Mouse (Mus musculus) midbrain, postnatal 0 days (tissue): ENCODE data around the gene Gm21954. TPM values are rescaled to one million over a fixed set of nuclear protein-coding genes. Genes with fewer than 3 reads are reported as not detected.

Experiments
- ATAC-seq: fragments of 200-750 bp; cut with Nextera tagmentation; 2 replicates; pipeline ENCODE4 v1.8.0; 2017; ENCODE audit warnings: moderate number of reproducible peaks, mild to moderate bottlenecking, moderate TSS enrichment, moderate library complexity; ENCODE audit not compliant: low FRiP score
- DNase-seq: peaks from one replicate; pipeline ENCODE4 v3.0.0-alpha.2; 2015; ENCODE audit warnings: low spot score
- H3K27ac ChIP-seq: fragments of 300-500 bp; sonication (generic); 2 replicates; pipeline ENCODE4 v1.5.1; 2014; ENCODE audit warnings: low read depth, mild to moderate bottlenecking, low read length, mixed read lengths
- H3K27me3 ChIP-seq: fragments of 300-500 bp; sonication (generic); 2 replicates; pipeline ENCODE4 v1.6.1; 2014; ENCODE audit warnings: low read length, control low read depth, mixed read lengths; ENCODE audit not compliant: insufficient read depth
- H3K36me3 ChIP-seq: fragments of 300-500 bp; sonication (generic); 2 replicates; pipeline ENCODE4 v1.6.1; 2014; ENCODE audit warnings: low read length, control low read depth, mixed read lengths; ENCODE audit not compliant: insufficient read depth
- H3K4me1 ChIP-seq: fragments of 300-500 bp; sonication (generic); 2 replicates; pipeline ENCODE4 v1.6.1; 2014; ENCODE audit warnings: mild to moderate bottlenecking, control low read depth, antibody characterized with exemption, low read length, mixed read lengths; ENCODE audit not compliant: insufficient read depth
- H3K4me2 ChIP-seq: fragments of 300-500 bp; sonication (generic); 2 replicates; pipeline ENCODE4 v1.6.1; 2014; ENCODE audit warnings: low read depth, mild to moderate bottlenecking, low read length, mixed read lengths; ENCODE audit not compliant: poor library complexity, severe bottlenecking
- H3K4me3 ChIP-seq: fragments of 300-500 bp; sonication (generic); 2 replicates; pipeline ENCODE4 v1.5.1; 2014; ENCODE audit warnings: low read depth, mild to moderate bottlenecking, low read length, moderate library complexity
- H3K9ac ChIP-seq: fragments of 300-500 bp; sonication (generic); replicated peaks from 2 replicates; pipeline ENCODE4 v1.6.1; 2014; ENCODE audit warnings: mild to moderate bottlenecking, low read length, moderate library complexity, mixed read lengths; ENCODE audit not compliant: poor library complexity, severe bottlenecking
- H3K9me3 ChIP-seq: fragments of 300-500 bp; sonication (generic); 2 replicates; pipeline ENCODE4 v1.6.1; 2016; ENCODE audit warnings: low read length, control low read depth
- CTCF ChIP-seq: IDR thresholded peaks from 2 replicates; pipeline ENCODE4 v1.5.1; 2016; ENCODE audit warnings: antibody characterized with exemption, mild to moderate bottlenecking
- WGBS: fragments of 180-500 bp; shearing (Covaris S2); extraction: QIAGEN DNeasy Blood & Tissue Kit; methylation state at CpG from one replicate; pipeline ENCODE4 v1.1.7; 2014; 5-methylcytosine and 5-hydroxymethylcytosine counted together
- polyA plus RNA-seq: library from polyadenylated mRNA; unstranded; fragments of >200 nt; fragmentation: Nextera tagmentation; extraction: Ambion mirVana; gene quantifications from 2 replicates; pipeline ENCODE4 v1.2.1, GENCODE M21; 2015
- total RNA-seq: library from RNA; depleted of rRNA; stranded (reverse); fragments of >200 nt; gene quantifications from 2 replicates; pipeline ENCODE4 v1.2.3, GENCODE M21; 2014

The Gm21954 gene
- total and polyA plus RNA-seq, 2 experiments from 2014 or later, result not detected

DNA sequence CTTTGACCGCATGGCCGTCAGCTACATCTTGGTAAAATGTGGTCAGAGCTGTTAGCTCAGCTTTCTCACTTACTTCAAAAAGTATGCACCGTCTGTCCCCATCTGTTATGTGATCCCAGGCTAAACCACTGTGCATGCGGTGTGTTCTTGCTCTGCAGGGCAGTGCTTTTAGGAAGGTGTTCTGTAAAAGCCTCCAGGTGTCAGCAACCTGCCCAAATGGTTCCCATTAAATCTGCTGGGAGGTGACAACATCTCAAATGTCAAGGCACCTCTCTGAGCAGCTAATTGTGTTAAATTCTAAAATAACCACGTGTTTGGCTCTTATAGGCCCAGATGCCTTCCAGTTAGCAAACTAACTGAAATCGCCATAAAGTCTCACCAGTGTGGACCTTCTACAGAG, 1.1 kb upstream of the Gm21954 start:
- no peak overlapping the region for H3K9ac ChIP-seq
- no peak overlapping the region for H3K27ac ChIP-seq
- no peak overlapping the region for H3K4me3 ChIP-seq
- no peaks in the 10 kb centered on the region for H3K9me3 ChIP-seq
- no peak for DNase-seq
- H3K4me1 ChIP-seq, result no peaks in the 10 kb centered on the region
- 77% methylated on average over 6 of the region's 6 CpGs for WGBS
- no peak for ATAC-seq
- no peaks in the 10 kb centered on the region for H3K36me3 ChIP-seq
- H3K4me2 ChIP-seq, result no peak overlapping the region
- H3K27me3 ChIP-seq, result no peaks in the 10 kb centered on the region
- TF ChIP-seq CTCF, result no peak

DNA sequence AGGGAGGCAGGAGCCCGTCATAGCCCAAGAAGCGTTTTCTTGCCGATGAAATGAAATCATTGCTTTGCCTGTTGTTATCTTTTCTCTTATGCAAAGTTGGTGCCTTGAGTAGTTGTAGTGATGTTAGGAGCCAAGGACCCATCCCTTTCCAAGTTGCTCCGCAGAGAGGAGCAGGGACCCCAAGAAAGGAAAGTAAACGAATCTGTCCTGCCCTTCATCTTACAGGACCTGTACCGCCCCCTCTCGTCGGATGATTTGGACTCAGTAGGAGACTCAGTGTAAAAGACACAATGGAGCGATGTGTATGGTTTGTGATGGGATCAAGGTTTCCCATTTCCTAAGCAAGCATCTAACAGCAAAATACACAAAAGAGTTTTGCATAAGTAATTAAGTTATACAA, 5.7 kb downstream of the Gm21954 start:
- 56% methylated on average over 9 of the region's 9 CpGs for WGBS
- H3K4me1 ChIP-seq, result peaks cover 14% of the 10 kb centered on the region; the same call in 1 of the 2 replicates
- peak; percentile 47 for TF ChIP-seq CTCF
- DNase-seq (no peak), ATAC-seq (no peak)
- H3K27me3 ChIP-seq, result no peaks in the 10 kb centered on the region
- H3K9ac ChIP-seq, result no peak overlapping the region
- no peaks in the 10 kb centered on the region for H3K36me3 ChIP-seq
- no peak overlapping the region for H3K27ac ChIP-seq
- H3K9me3 ChIP-seq, result no peaks in the 10 kb centered on the region
- H3K4me2 ChIP-seq, result no peak overlapping the region
- H3K4me3 ChIP-seq, result no peak overlapping the region

DNA sequence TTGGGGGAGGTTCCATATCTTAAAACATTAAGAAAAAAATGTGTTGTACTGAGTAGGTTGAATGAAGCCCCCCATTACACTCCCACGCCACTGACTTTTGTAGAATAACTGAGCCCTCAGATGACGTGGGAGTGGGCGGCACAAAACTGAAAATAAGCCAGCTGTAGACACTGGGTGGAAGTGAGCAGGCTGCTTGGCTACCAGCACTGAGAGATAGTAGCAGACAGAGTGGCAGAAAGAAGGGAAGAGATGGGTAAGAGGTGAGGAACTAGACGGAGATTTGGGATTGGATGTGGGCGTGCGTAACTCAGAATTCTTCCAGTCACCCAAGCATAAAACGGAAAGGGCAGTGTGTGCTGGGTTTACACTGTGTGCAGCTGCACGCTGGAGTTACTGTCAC, 6.2 kb downstream of the Gm21954 start:
- DNase-seq, result no peak
- WGBS, result 82% methylated on average over 8 of the region's 8 CpGs
- H3K27ac ChIP-seq, result no peak overlapping the region

DNA sequence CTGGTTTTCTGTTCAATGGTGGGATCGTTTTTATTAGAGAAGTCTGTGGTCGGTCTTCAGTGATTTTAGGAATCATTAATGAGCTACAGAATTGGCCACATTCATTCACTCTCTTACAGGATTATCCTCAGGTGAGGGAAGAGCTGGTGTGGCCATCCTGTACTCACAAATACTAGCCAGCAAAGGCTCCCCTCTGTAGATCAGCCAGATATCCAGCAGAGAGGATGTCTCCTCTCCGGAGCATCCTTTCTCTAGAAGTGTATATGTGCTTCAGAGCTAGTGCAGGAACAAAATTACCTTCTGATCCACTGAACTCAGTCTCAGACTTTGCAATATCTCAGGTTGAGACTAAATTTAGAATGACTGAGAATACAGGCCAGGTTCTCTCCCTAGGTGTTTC, 7.8 kb downstream of the Gm21954 start:
- WGBS, result 35% methylated on average over 3 of the region's 3 CpGs
- H3K27ac ChIP-seq, result peak overlapping the region; percentile 60; the same call in 1 of the 2 replicates

More for the DNA sequence above, 6.2 kb downstream of the Gm21954 start:
- Histone ChIP-seq H3K9ac (no peak overlapping the region), H3K4me1 (peaks cover 19% of the 10 kb centered on the region; the same call in 1 of the 2 replicates), H3K27me3 (no peaks in the 10 kb centered on the region), H3K36me3 (no peaks in the 10 kb centered on the region), H3K4me2 (no peak overlapping the region), H3K9me3 (no peaks in the 10 kb centered on the region), H3K4me3 (no peak overlapping the region)
- TF ChIP-seq CTCF, result no peak
- no peak for ATAC-seq

DNA sequence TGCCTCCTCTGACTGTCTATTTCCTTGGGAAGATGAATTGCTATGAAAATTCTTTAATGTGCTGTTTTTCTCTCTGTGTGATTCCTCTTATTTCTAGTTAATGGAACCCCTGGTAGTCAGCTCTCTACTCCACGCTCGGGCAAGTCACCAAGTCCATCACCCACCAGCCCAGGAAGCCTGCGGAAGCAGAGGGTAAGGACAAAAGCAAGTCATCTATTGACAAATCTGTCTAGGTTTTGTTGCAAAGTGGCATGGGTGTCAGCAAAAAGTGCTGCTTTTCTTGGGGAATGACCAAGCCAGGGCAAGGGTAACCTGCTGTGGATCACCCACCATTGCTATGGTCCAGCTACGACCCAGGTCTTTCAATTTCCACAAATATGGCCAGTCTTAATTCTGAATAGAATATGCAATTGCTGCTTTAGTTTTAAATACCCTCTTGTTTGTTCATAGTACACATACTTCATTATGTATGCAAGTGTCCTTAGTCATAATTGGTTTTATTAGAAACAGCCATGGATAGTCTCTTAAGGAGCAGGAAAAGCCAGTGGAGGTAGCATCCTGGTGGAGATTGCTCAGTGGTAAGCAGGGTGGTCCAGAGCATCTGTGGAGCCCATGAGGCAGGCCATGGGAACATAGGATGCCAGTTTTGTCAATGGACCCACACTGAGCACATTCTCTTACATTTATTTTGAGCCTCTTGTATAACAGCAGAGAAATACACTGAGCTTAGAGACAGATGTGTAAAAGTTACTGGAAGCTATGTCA, 8.9 kb downstream of the Gm21954 start:
- DNase-seq (no peak), ATAC-seq (no peak)
- Histone ChIP-seq H3K27me3 (no peaks in the 10 kb centered on the region), H3K4me3 (no peak overlapping the region), H3K9me3 (no peaks in the 10 kb centered on the region), H3K4me2 (peak overlapping the region; percentile 29), H3K27ac (peak overlapping the region; percentile 60), H3K36me3 (no peaks in the 10 kb centered on the region), H3K9ac (no peak overlapping the region), H3K4me1 (peaks cover 19% of the 10 kb centered on the region; the same call in 1 of the 2 replicates)
- 72% methylated on average over 4 of the region's 4 CpGs for WGBS
- TF ChIP-seq CTCF, result no peak

More for the DNA sequence above, 7.8 kb downstream of the Gm21954 start:
- Histone ChIP-seq H3K9ac (peak overlapping the region; percentile 25; the same call in 1 of the 2 replicates), H3K4me3 (no peak overlapping the region), H3K4me1 (peaks cover 19% of the 10 kb centered on the region; the same call in 1 of the 2 replicates), H3K27me3 (no peaks in the 10 kb centered on the region), H3K36me3 (no peaks in the 10 kb centered on the region), H3K4me2 (peak overlapping the region; percentile 21; the same call in 1 of the 2 replicates), H3K9me3 (no peaks in the 10 kb centered on the region)
- no peak for ATAC-seq
- no peak for DNase-seq
- no peak for TF ChIP-seq CTCF
